Mouse (Mus musculus) CH12.LX (cell line): ENCODE measurements at regions not wholly inside any gene's neighbourhood (a gene's known extent, or its start where the extent isn't known, plus 50 kb on each side); places are given as distances from the start of the nearest gene placed in this dataset.

ENCODE experiments used
- DNase-seq: peaks from one replicate; pipeline ENCODE4 v3.0.0-alpha.2; 2013; ENCODE audit errors: extremely low read depth
- H3K27ac ChIP-seq: 2 replicates; pipeline ENCODE4 v1.5.1; 2012; ENCODE audit warnings: low read depth, mild to moderate bottlenecking, control low read depth, moderate library complexity; ENCODE audit not compliant: insufficient read depth
- H3K27me3 ChIP-seq: replicated peaks from 2 replicates; pipeline ENCODE3; 2012; ENCODE audit warnings: inconsistent platforms
- H3K36me3 ChIP-seq, 2 experiments: replicated peaks in 1 of 2; 2 replicates each; pipeline versions ENCODE3 to v1.6.1; 2012; ENCODE audit warnings: inconsistent platforms in 1 of 2, low read length in 1 of 2, mild to moderate bottlenecking in 1 of 2, mixed read lengths in 1 of 2, moderate library complexity in 1 of 2; ENCODE audit not compliant: control insufficient read depth in 1 of 2, insufficient read depth in 1 of 2
- H3K4me1 ChIP-seq, 2 experiments: 2 replicates each; pipeline ENCODE4 v1.6.1; 2012; ENCODE audit warnings: inconsistent platforms in 1 of 2, moderate library complexity in 1 of 2; ENCODE audit not compliant: insufficient read depth in 2 of 2, control insufficient read depth in 1 of 2
- H3K4me2 ChIP-seq: 2 replicates; pipeline ENCODE4 v1.6.1; 2012; ENCODE audit warnings: low read depth, mild to moderate bottlenecking, control low read depth; ENCODE audit not compliant: poor library complexity, insufficient read depth, severe bottlenecking
- H3K4me3 ChIP-seq, 3 experiments: fragments of 150-350 bp in 1 of 3; sonication (generic) in 1 of 3; replicated peaks in 1 of 3; 2 replicates each; pipeline versions ENCODE3 to v1.5.1; 2011 to 2012; ENCODE audit warnings: low read depth in 2 of 3, low read length in 2 of 3, mild to moderate bottlenecking in 2 of 3, moderate library complexity in 2 of 3, control low read depth in 1 of 3, improper control_type of control experiment in 1 of 3, inconsistent platforms in 1 of 3, mixed read lengths in 1 of 3; ENCODE audit not compliant: poor library complexity in 1 of 3
- H3K79me2 ChIP-seq: replicated peaks from 2 replicates; pipeline ENCODE4 v1.6.1; 2012; ENCODE audit warnings: mild to moderate bottlenecking, moderate library complexity; ENCODE audit not compliant: control insufficient read depth, poor library complexity, insufficient read depth, severe bottlenecking; ENCODE audit errors: extremely low read depth
- H3K9ac ChIP-seq: 2 replicates; pipeline ENCODE4 v1.6.1; 2012; ENCODE audit warnings: low read depth, mild to moderate bottlenecking, control low read depth, moderate library complexity; ENCODE audit not compliant: insufficient read depth
- H3K9me3 ChIP-seq: replicated peaks from 2 replicates; pipeline ENCODE3; 2012; ENCODE audit warnings: low read length, inconsistent platforms, mixed read lengths
- BHLHE40 ChIP-seq: IDR thresholded peaks from 2 replicates; pipeline ENCODE4 v1.6.1; 2011; ENCODE audit warnings: mild to moderate bottlenecking, low read depth, low read length, improper control_type of control experiment
- CHD1 ChIP-seq: IDR thresholded peaks from 2 replicates; pipeline ENCODE4 v1.6.1; 2012; ENCODE audit warnings: low read depth, low read length, improper control_type of control experiment, inconsistent platforms
- CTCF ChIP-seq, 2 experiments: IDR thresholded peaks in 1 of 2; conservative IDR thresholded peaks in 1 of 2; 2 replicates each; pipeline ENCODE4 v1.5.1; 2011 to 2012; ENCODE audit warnings: low read depth in 2 of 2, low read length in 2 of 2, improper control_type of control experiment in 1 of 2, inconsistent platforms in 1 of 2, mild to moderate bottlenecking in 1 of 2, moderate library complexity in 1 of 2
- E2F4 ChIP-seq: IDR thresholded peaks from 2 replicates; pipeline ENCODE4 v1.6.1; 2011; ENCODE audit warnings: low read depth, low read length, improper control_type of control experiment; ENCODE audit not compliant: insufficient replicate concordance
- ELF1 ChIP-seq: IDR thresholded peaks from 2 replicates; pipeline ENCODE4 v1.6.1; 2014; ENCODE audit warnings: low read depth, mild to moderate bottlenecking, inconsistent platforms, low read length, improper control_type of control experiment
- EP300 ChIP-seq: IDR thresholded peaks from 2 replicates; pipeline ENCODE4 v1.6.1; 2011; ENCODE audit warnings: low read length, improper control_type of control experiment
- ETS1 ChIP-seq: conservative IDR thresholded peaks from 2 replicates; pipeline ENCODE4 v1.6.1; 2012; ENCODE audit warnings: low read depth, mild to moderate bottlenecking, inconsistent platforms, low read length, improper control_type of control experiment, moderate library complexity
- HCFC1 ChIP-seq: IDR thresholded peaks from 2 replicates; pipeline ENCODE4 v1.6.1; 2012; ENCODE audit warnings: low read depth, mild to moderate bottlenecking, inconsistent platforms, low read length, improper control_type of control experiment
- IRF4 ChIP-seq: IDR thresholded peaks from 2 replicates; pipeline ENCODE4 v1.6.1; 2014; ENCODE audit warnings: low read depth, mild to moderate bottlenecking, inconsistent platforms, low read length, improper control_type of control experiment
- JUN ChIP-seq: IDR thresholded peaks from 2 replicates; pipeline ENCODE4 v1.6.1; 2011; ENCODE audit warnings: low read depth, mild to moderate bottlenecking, low read length, improper control_type of control experiment, moderate library complexity; ENCODE audit not compliant: insufficient read depth
- JUND ChIP-seq: conservative IDR thresholded peaks from 2 replicates; pipeline ENCODE4 v1.6.1; 2011; ENCODE audit warnings: low read depth, low read length, improper control_type of control experiment
- MAFK ChIP-seq: IDR thresholded peaks from 2 replicates; pipeline ENCODE4 v1.6.1; 2011; ENCODE audit warnings: low read length, improper control_type of control experiment; ENCODE audit not compliant: insufficient replicate concordance
- MAX ChIP-seq: IDR thresholded peaks from 2 replicates; pipeline ENCODE4 v1.6.1; 2011; ENCODE audit warnings: low read length, improper control_type of control experiment
- MAZ ChIP-seq: IDR thresholded peaks from 2 replicates; pipeline ENCODE4 v1.6.1; 2012; ENCODE audit warnings: low read depth, mild to moderate bottlenecking, inconsistent platforms, low read length, improper control_type of control experiment, moderate library complexity
- MEF2A ChIP-seq: IDR thresholded peaks from 2 replicates; pipeline ENCODE4 v1.6.1; 2014; ENCODE audit warnings: low read depth, mild to moderate bottlenecking, inconsistent platforms, low read length, improper control_type of control experiment, borderline replicate concordance
- MXI1 ChIP-seq: IDR thresholded peaks from 2 replicates; pipeline ENCODE4 v1.6.1; 2011; ENCODE audit warnings: mild to moderate bottlenecking, low read depth, low read length, improper control_type of control experiment
- MYC ChIP-seq: IDR thresholded peaks from 2 replicates; pipeline ENCODE4 v1.6.1; 2011; ENCODE audit warnings: low read depth, mild to moderate bottlenecking, improper control_type of control experiment, low read length
- NRF1 ChIP-seq: IDR thresholded peaks from 2 replicates; pipeline ENCODE4 v1.6.1; 2014; ENCODE audit warnings: low read depth, mild to moderate bottlenecking, inconsistent platforms, low read length, improper control_type of control experiment, moderate library complexity
- POLR2AphosphoS2 ChIP-seq: IDR thresholded peaks from 2 replicates; pipeline ENCODE4 v1.6.1; 2011; ENCODE audit warnings: low read depth, low read length, improper control_type of control experiment
- RAD21 ChIP-seq: IDR thresholded peaks from 2 replicates; pipeline ENCODE4 v1.6.1; 2011; ENCODE audit warnings: low read depth, mild to moderate bottlenecking, low read length, improper control_type of control experiment, moderate library complexity
- RCOR1 ChIP-seq: conservative IDR thresholded peaks from 2 replicates; pipeline ENCODE4 v1.6.1; 2012; ENCODE audit warnings: low read depth, mild to moderate bottlenecking, inconsistent platforms, low read length, improper control_type of control experiment
- SIN3A ChIP-seq: IDR thresholded peaks from 2 replicates; pipeline ENCODE4 v1.6.1; 2012; ENCODE audit warnings: low read length, improper control_type of control experiment, inconsistent platforms
- SMC3 ChIP-seq: IDR thresholded peaks from 2 replicates; pipeline ENCODE4 v1.6.1; 2011; ENCODE audit warnings: low read depth, low read length, improper control_type of control experiment
- TBP ChIP-seq: conservative IDR thresholded peaks from 2 replicates; pipeline ENCODE4 v1.6.1; 2011; ENCODE audit warnings: low read depth, low read length, improper control_type of control experiment
- UBTF ChIP-seq: IDR thresholded peaks from 2 replicates; pipeline ENCODE4 v1.6.1; 2012; ENCODE audit warnings: low read depth, mild to moderate bottlenecking, inconsistent platforms, low read length, improper control_type of control experiment, moderate library complexity
- USF1 ChIP-seq: IDR thresholded peaks from 2 replicates; pipeline ENCODE4 v1.6.1; 2014; ENCODE audit warnings: low read depth, mild to moderate bottlenecking, inconsistent platforms, low read length, improper control_type of control experiment
- USF2 ChIP-seq: conservative IDR thresholded peaks from 2 replicates; pipeline ENCODE4 v1.6.1; 2011; ENCODE audit warnings: low read depth, low read length, improper control_type of control experiment
- ZC3H11A ChIP-seq: IDR thresholded peaks from 2 replicates; pipeline ENCODE4 v1.6.1; 2012; ENCODE audit warnings: low read depth, mild to moderate bottlenecking, inconsistent platforms, low read length, improper control_type of control experiment
- ZMIZ1 ChIP-seq: IDR thresholded peaks from 2 replicates; pipeline ENCODE4 v1.6.1; 2012; ENCODE audit warnings: low read depth, mild to moderate bottlenecking, inconsistent platforms, low read length, improper control_type of control experiment
- ZNF384 ChIP-seq: IDR thresholded peaks from 2 replicates; pipeline ENCODE4 v1.6.1; 2012; ENCODE audit warnings: low read depth, low read length, improper control_type of control experiment, inconsistent platforms
- dilution Hi-C: fragments of 300-500 bp; cut with MboI; formaldehyde crosslinking; loops from 2 replicates; pipeline ENCODE4 v1.14.3; 2020; ENCODE audit warnings: low sequenced_read_pairs; ENCODE audit not compliant: extremely low pct_unique_long_range_greater_than_20kb, extremely low pct_ligation_motif_present
- in situ Hi-C: fragments of 300-500 bp; cut with MboI; formaldehyde crosslinking; loops from 3 replicates; pipeline ENCODE4 v1.14.3; 2019; ENCODE audit warnings: low sequenced_read_pairs, low pct_ligation_motif_present, low pct_unique_long_range_greater_than_20kb, mixed read lengths

DNA sequence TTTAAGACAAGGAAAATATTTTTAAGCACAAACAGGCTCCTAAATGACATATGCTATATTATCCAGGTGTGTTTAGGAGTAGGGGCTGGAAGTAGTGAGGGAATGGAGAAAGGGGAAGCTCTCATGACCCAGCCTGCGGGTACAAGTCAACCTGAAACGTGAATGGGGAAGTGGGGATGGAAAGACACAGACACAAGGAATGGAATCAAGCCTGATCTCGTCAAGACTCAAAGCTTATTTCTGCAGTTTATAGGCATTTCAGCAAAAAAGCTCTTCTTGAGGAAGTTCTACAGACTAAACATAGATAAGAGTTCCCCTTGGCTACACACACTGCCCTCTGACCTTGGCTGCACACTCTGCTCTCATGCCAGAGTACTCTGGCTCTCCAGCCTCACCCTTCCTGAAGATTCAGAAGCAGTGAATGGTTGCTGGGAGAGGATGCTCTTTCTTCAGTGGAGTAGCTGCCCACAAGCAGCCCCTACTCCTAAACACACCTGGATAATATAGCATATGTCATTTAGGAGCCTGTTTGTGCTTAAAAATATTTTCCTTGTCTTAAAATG, 106.4 kb upstream of the Rrp15 start:
- Histone ChIP-seq H3K4me1 (peaks cover 3 to 13% of the 10 kb centered on the region in 2 experiments; a peak in 3 of 4 replicates), H3K27ac (no peak overlapping the region)
- TF ChIP-seq IRF4 (peak; percentile 78), BHLHE40 (peak; percentile 47), MEF2A (no peak), ETS1 (peak; percentile 23; the same call in 1 of the 2 replicates), RCOR1 (no peak), MAX (no peak), SMC3 (no peak), JUN (0 out of 2 replicates have a peak, but pooled peaks have one; percentile 32), CTCF (conservative IDR thresholded peaks at IDR 0.05 in 1 of 2, IDR thresholded peaks at IDR 0.05 in 1 of 2; ENCODE audit: low read depth in 2 of 2, low read length in 2 of 2) (no peak), EP300 (peak; percentile 92), HCFC1 (no peak), SIN3A (no peak), ZMIZ1 (no peak), JUND (peak; percentile 39; the same call in 1 of the 2 replicates), RAD21 (peak; percentile 0; the same call in 1 of the 2 replicates), USF1 (no peak)
- TF ChIP-seq, all 38 proteins: peak for 7
- Histone ChIP-seq H3K4me2 (no peak overlapping the region), H3K9ac (no peak overlapping the region), H3K79me2 (no peaks in the 10 kb centered on the region), H3K27me3 (no peaks in the 10 kb centered on the region), H3K9me3 (no peaks in the 10 kb centered on the region), H3K36me3 (no peaks in the 10 kb centered on the region), H3K4me3 (no peak overlapping the region)
- in situ Hi-C loops (no loop called here), dilution Hi-C loops (no loop called here)
- DNase-seq = peak; percentile 79

- Histone ChIP-seq H3K36me3 (no peaks in the 10 kb centered on the region), H3K9me3 (peaks cover 3% of the 10 kb centered on the region), H3K4me2 (no peak overlapping the region), H3K4me1 (peaks cover 0 to 19% of the 10 kb centered on the region in 2 experiments; a peak in 3 of 4 replicates), H3K4me3 (no peak overlapping the region), H3K9ac (no peak overlapping the region), H3K27ac (no peak overlapping the region), H3K27me3 (no peaks in the 10 kb centered on the region), H3K79me2 (no peaks in the 10 kb centered on the region)
- dilution Hi-C loops (no loop called here), in situ Hi-C loops (loop anchor here (10.0 to 25.0 kb wide), 2 partner anchors 50 to 117 kb away; partner anchors contain the start of gene D1Pas1)
- peak; percentile 64 for DNase-seq
- no peak for TF ChIP-seq MYC
- TF ChIP-seq MAZ = no peak
- no peak for TF ChIP-seq RAD21
- peak; percentile 63; the same call in 1 of the 2 replicates for TF ChIP-seq JUND
- TF ChIP-seq SIN3A = no peak
- TF ChIP-seq MXI1 = no peak
- TF ChIP-seq UBTF = no peak
- TF ChIP-seq SMC3 = no peak
- TF ChIP-seq ZNF384 = no peak
- no peak for TF ChIP-seq MAX
- no peak for TF ChIP-seq TBP
- TF ChIP-seq RCOR1 = no peak
- TF ChIP-seq NRF1 = no peak
- peak; percentile 58 for TF ChIP-seq ETS1
- TF ChIP-seq ELF1 = no peak
- no peak for TF ChIP-seq POLR2AphosphoS2
- peak; percentile 74 for TF ChIP-seq IRF4
- peak; percentile 71; the same call in 1 of the 2 replicates for TF ChIP-seq MAFK
- TF ChIP-seq HCFC1 = no peak
- TF ChIP-seq ZC3H11A = no peak
- TF ChIP-seq USF2 = no peak
- TF ChIP-seq JUN = peak; percentile 31; the same call in 1 of the 2 replicates
- TF ChIP-seq CHD1 = no peak
- no peak for TF ChIP-seq E2F4
Measured at GRCm38 (mm10) chr1:186845256-186845655, 96.1 kb upstream of the Rrp15 start.
